Mouse (Mus musculus): ENCODE data around the gene Kcnip1.
A peak's percentile ranks its signal among the peaks of the same experiment; 100 is the strongest.

The Kcnip1 gene

GRCm38 (mm10) chr11:33752431-33752873 is 240.5 kb downstream of the Kcnip1 start:
- DNase-seq (ENCODE audit: low spot score), result peak; percentile 57

GRCm38 (mm10) chr11:33751503-33751902 is 241.4 kb downstream of the Kcnip1 start:
- DNase-seq (ENCODE audit: low spot score), result no peak

GRCm38 (mm10) chr11:33749979-33750378 is 243.0 kb downstream of the Kcnip1 start:
- DNase-seq (ENCODE audit: low spot score), result no peak

GRCm38 (mm10) chr11:33749408-33749807 is 243.5 kb downstream of the Kcnip1 start:
- DNase-seq (ENCODE audit: low spot score), result no peak

- DNase-seq (ENCODE audit: low spot score), result no peak
Observed at GRCm38 (mm10) chr11:33748754-33749153, 244.2 kb downstream of the Kcnip1 start.

- no peak for DNase-seq (ENCODE audit: low spot score)
Observed at GRCm38 (mm10) chr11:33747402-33747955, 245.5 kb downstream of the Kcnip1 start.

- DNase-seq (ENCODE audit: low spot score), result no peak
Observed at GRCm38 (mm10) chr11:33746402-33746801, 246.6 kb downstream of the Kcnip1 start.

GRCm38 (mm10) chr11:33745821-33746329 is 247.1 kb downstream of the Kcnip1 start:
- DNase-seq (ENCODE audit: low spot score), result no peak

- peak; percentile 41 for DNase-seq (ENCODE audit: low spot score)
Observed at GRCm38 (mm10) chr11:33744429-33744828, 248.5 kb downstream of the Kcnip1 start.

- DNase-seq (ENCODE audit: low spot score), result no peak
Observed at GRCm38 (mm10) chr11:33740187-33740586, 252.8 kb downstream of the Kcnip1 start.

- no peak for DNase-seq (ENCODE audit: low spot score)
Observed at GRCm38 (mm10) chr11:33736426-33736825, 256.5 kb downstream of the Kcnip1 start.

GRCm38 (mm10) chr11:33733269-33733668 is 259.7 kb downstream of the Kcnip1 start:
- peak; percentile 85 for DNase-seq (ENCODE audit: low spot score)

- DNase-seq (ENCODE audit: low spot score), result no peak
Observed at GRCm38 (mm10) chr11:33732358-33732757, 260.6 kb downstream of the Kcnip1 start.

- DNase-seq (ENCODE audit: low spot score), result peak; percentile 74
Observed at GRCm38 (mm10) chr11:33721297-33721696, 271.7 kb downstream of the Kcnip1 start.

GRCm38 (mm10) chr11:33706777-33707176 is 286.2 kb downstream of the Kcnip1 start:
- DNase-seq (ENCODE audit: low spot score), result no peak

- DNase-seq (ENCODE audit: low spot score), result no peak
Observed at GRCm38 (mm10) chr11:33701958-33702459, 290.9 kb downstream of the Kcnip1 start.

- no peak for DNase-seq (ENCODE audit: low spot score)
Observed at GRCm38 (mm10) chr11:33701236-33701957, 291.6 kb downstream of the Kcnip1 start.

- DNase-seq (ENCODE audit: low spot score), result peak; percentile 13
Observed at GRCm38 (mm10) chr11:33700725-33701124, 292.2 kb downstream of the Kcnip1 start.

GRCm38 (mm10) chr11:33690181-33690580 is 302.8 kb downstream of the Kcnip1 start:
- no peak for DNase-seq (ENCODE audit: low spot score)

- no peak for DNase-seq (ENCODE audit: low spot score)
Observed at GRCm38 (mm10) chr11:33685904-33686303, 307.0 kb downstream of the Kcnip1 start.

- DNase-seq (ENCODE audit: low spot score), result peak; percentile 88
Observed at GRCm38 (mm10) chr11:33680151-33680550, 312.8 kb downstream of the Kcnip1 start.

- DNase-seq (ENCODE audit: low spot score), result no peak
Observed at GRCm38 (mm10) chr11:33670105-33670965, 322.6 kb downstream of the Kcnip1 start.

All from embryo, embryonic 10 days (tissue).